Mouse (Mus musculus): Measurements from ENCODE around the gene Nfe2. TPM values are rescaled to one million over a fixed set of nuclear protein-coding genes. Genes with fewer than 3 reads are reported as not detected.

The Nfe2 gene
- total RNA-seq, 2 experiments from 2014 or later = 370 to 436 TPM

DNA sequence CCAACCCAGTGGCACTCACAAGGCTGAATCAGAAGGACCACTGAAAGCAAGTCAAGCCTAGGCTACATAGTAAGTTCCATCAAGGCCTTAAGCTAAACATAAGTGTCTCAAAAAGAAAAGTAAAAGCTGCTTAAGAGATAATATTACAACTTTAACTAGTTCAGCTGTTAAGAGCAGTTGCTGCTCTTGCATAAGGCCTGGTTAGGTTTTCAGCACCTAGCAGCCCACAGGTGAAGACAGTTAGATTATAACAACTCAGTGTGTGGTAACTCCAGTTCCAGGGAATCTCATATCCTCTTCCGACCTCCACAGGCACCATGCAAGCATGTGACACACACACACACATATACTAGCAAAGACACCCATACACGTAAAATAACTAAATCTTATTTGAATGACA is 30.6 kb downstream of the Nfe2 start:
- ATAC-seq (replicated peaks; ENCODE audit: low FRiP score, poor library complexity, severe bottlenecking) = no peak

DNA sequence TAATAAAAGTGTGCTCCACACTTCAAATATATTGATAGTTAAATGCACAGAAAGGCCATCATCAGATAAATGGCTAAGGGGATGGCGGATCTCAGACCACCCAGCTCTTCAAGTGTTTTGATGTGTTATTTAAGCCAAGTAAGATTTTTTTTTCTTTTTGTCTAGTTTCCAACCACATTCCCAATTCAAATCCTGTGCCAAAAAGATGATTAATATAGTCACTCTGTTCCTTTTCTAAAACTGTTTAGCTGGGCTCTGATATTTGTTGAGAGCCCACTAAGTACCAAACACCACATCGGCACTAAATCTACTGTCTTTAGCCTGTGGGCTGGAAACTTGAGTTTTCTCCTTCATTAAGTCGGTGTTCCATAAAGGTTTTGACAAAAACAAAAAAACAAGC is 31.2 kb downstream of the Nfe2 start:
- ATAC-seq (replicated peaks; ENCODE audit: low FRiP score, poor library complexity, severe bottlenecking) = no peak

DNA sequence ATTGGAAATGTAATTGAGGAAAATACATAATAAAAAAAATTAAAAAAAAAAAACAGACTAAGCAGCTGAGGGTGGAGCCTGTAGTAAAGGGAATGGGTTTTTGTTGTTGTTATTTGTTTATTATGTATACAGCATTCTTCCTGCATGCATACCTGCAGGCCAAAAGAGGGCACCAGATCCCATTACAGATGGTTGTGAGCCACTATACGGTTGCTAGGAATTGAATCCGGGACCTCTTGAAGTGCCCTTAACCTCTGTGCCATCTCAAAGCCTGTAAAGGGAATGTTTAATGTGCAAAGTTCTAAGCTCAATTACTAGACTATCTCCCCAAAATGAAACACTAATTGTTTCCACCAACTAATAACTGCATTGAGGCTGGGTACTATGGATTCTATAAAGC is 34.0 kb downstream of the Nfe2 start:
- ATAC-seq (replicated peaks; ENCODE audit: low FRiP score, poor library complexity, severe bottlenecking) = no peak

DNA sequence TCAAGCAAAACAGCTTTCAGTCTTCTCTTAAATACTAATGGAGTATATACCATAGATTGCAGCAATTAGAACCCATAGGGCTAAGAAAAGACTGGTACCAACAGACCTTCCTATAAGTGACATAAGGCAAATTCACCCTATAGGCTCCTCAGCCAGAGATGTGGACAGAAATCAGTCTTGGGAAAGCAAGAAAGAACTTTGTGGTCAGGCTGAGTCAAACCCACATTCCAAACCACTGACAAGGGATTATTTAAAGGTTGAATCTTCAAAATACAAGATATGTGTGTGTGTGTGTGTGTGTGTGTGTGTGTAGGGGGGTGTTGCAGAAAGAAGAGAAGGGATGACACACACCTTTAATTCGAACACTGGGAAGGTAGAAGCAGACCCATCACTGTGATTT is 36.8 kb downstream of the Nfe2 start:
- ATAC-seq (replicated peaks; ENCODE audit: low FRiP score, poor library complexity, severe bottlenecking) = no peak

DNA sequence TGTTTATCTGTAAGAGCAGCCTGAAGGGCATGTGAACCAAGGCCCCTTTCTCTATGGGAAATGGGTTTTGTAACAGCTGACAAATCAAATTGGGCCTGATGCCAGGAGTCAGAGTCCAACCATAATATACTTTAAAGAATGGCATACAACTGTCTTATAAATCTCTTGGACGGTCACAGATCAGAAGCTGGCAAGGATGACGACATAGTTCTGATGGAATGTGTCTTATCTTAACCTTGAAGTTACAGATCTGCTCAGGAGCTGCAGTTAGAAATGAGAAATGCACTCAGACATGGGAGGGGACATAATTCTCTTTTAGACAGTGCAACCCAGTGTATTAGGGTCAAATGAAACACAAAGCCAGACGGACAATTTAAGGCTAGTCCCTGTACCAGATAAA is 37.4 kb downstream of the Nfe2 start:
- no peak for ATAC-seq (replicated peaks; ENCODE audit: low FRiP score, poor library complexity, severe bottlenecking)

DNA sequence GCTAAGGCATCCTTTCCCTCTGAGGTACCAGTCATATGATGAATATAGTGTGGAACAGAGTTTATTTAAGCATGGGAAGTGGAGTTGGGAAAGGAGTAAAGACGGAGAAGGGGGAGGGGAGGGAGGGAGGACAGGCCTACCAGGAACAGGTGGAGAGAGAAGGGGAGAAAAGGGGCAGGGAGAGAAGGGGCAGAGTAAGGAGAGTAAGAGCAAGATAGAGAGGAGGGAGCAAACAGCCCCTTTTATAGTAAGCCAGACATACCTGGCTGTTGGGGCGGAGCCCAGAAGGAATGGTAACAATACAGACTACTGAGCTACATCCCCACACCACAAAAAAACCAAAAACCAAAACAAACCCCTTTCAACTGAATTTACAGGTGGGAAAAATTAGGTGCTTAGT is 42.2 kb downstream of the Nfe2 start:
- no peak for ATAC-seq (replicated peaks; ENCODE audit: low FRiP score, poor library complexity, severe bottlenecking)

DNA sequence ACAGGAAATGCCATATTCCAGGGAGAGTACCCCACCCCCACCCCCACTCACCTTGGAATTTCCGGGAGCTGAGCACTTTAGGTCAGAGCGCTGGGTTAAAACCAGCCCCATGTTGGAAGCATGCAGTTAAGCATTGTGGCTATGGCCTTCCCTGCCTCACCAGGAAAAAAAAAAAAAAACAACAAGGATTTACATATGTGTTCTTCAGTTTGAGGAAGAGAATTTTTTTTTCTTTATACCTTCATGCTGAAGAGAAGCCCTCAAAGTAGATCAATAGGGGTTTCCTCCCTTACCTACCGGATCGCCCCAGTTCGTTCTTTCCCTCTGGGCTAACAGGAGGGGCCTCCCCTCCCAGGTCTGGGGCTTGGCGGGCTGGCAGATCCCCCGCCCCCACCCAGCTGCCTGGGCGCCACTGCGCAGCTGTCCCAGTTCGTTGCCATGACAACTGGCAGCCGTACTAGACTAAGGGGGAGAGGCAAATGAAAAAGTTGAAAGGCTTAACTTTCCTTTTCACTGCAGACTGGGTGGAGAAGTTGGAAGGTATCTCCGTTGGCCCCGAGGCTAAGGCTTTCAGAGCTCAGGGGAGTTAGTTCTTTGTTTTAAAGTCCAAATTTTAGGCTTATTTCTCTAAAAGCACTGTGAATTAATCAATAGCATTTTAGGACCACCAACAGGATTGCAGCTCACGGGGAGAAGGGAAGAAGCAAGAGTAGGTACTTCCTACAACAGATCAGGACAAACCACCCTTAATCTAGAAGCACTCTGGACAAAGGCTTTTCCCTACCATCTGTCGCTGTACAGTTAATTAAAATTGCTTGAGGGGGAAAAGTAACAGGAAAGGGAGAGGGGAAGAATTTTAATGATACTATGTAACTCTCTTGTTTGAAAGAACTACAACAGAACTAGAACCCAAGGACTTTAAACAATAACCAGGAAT is 43.0 kb downstream of the Nfe2 start:
- ATAC-seq (replicated peaks; ENCODE audit: low FRiP score, poor library complexity, severe bottlenecking) = no peak

DNA sequence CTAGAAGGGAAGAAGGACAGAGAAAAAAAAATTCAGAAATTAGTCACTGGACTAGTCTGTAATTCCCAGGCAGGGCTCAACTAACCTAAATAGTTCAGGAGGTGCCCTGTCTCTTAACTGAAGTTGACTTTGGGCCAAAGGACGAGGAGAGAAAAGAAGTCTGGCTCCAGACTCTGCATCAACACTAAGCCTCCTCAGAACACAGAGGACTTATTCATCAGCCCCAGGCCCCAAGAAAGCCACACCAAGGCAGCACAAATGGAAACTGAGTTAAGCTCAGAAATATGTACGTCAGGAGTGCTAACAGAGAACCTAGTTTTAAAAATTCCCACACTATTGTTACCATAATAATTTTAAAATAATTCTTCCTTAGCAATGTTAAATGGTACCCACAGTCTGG is 44.1 kb downstream of the Nfe2 start:
- no peak for ATAC-seq (replicated peaks; ENCODE audit: low FRiP score, poor library complexity, severe bottlenecking)

DNA sequence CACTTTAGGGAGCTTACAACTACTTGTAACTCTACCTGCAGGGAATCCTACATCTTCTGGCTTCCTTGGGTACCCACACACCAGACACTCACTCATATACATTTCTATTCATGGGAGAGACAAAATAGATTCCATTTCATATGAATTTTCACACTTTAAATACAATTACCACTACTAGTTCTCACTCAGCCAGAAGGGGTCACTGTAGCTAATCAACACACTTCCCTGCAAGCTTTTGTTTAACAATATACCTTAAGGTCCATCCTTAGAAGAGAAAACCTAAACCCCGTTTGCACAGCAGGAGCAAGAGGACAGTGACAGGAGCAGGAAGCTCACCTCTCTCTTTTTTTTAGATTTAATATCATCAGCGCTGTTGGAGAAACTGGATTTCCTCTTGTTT is 53.0 kb downstream of the Nfe2 start:
- ATAC-seq (replicated peaks; ENCODE audit: low FRiP score, poor library complexity, severe bottlenecking) = no peak

DNA sequence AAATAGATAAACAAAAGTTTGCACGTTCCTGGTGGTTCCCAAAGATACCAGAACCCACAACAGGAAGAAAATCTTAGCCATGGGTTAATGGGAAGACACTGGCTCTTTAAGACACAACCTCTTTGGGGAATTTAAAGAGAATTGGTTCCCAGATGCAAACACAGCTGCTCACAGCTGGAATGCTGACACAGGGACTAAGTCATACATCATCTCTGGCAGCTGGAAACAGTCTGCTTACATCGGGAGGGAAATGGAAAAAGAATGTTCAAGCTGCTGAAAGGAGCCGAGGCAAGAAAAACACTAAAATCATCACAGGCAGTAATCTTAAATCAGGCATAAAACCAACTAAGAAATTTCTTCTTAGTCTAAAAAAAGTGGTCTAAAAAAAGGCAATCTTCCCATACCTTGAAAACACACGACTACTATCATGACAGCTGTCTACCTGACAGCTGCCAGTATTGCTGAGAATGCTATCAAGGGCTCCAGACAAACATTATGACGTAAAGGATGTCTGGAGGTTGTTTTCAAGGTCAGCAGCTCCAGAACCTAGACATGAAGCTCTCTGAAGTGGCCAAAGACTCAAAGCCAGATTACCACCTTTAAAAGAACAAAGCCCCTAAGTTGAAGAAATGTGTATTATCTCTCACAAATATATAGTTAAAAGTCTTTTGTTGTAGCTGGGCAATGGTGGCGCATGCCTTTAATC is 56.0 kb downstream of the Nfe2 start:
- ATAC-seq (replicated peaks; ENCODE audit: low FRiP score, poor library complexity, severe bottlenecking) = no peak

Other genes starting within 250 kb of the Nfe2 start
- gene Hoxc4, start 239.5 kb downstream of the Nfe2 start, total RNA-seq (2015; ENCODE audit: low replicate concordance) = not detected in 2 replicates
- gene Hoxc4, start 239.5 kb downstream of the Nfe2 start, total RNA-seq (2017; ENCODE audit: low replicate concordance) = not detected in 2 replicates
- 3.6 TPM in 1 of 2 replicates, not detected in the other for gene Smug1, start 91.3 kb downstream of the Nfe2 start, total RNA-seq (2015; ENCODE audit: low replicate concordance)
- 0.26 and 0.91 TPM in 2 replicates for gene Smug1, start 91.3 kb downstream of the Nfe2 start, total RNA-seq (2017; ENCODE audit: low replicate concordance)
- 181 and 243 TPM in 2 replicates for gene Cbx5, start 18.6 kb downstream of the Nfe2 start, total RNA-seq (2015; ENCODE audit: low replicate concordance)
- 214 and 236 TPM in 2 replicates for gene Cbx5, start 18.6 kb downstream of the Nfe2 start, total RNA-seq (2017; ENCODE audit: low replicate concordance)
- gene Hnrnpa1, start 18.0 kb downstream of the Nfe2 start, total RNA-seq (2015; ENCODE audit: low replicate concordance) = 198 and 238 TPM in 2 replicates
- 338 and 377 TPM in 2 replicates for gene Hnrnpa1, start 18.0 kb downstream of the Nfe2 start, total RNA-seq (2017; ENCODE audit: low replicate concordance)
- 158 and 167 TPM in 2 replicates for gene Copz1, start 14.3 kb upstream of the Nfe2 start, total RNA-seq (2015; ENCODE audit: low replicate concordance)
- gene Copz1, start 14.3 kb upstream of the Nfe2 start, total RNA-seq (2017; ENCODE audit: low replicate concordance) = 37.6 and 42.4 TPM in 2 replicates
- 0.72 TPM in 1 of 2 replicates, not detected in the other for gene Gpr84, start 52.2 kb upstream of the Nfe2 start, total RNA-seq (2015; ENCODE audit: low replicate concordance)
- gene Gpr84, start 52.2 kb upstream of the Nfe2 start, total RNA-seq (2017; ENCODE audit: low replicate concordance) = 3.9 TPM in 1 of 2 replicates, not detected in the other
- 4.2 and 6.5 TPM in 2 replicates for gene Zfp385a, start 81.7 kb upstream of the Nfe2 start, total RNA-seq (2015; ENCODE audit: low replicate concordance)
- 0.30 and 0.77 TPM in 2 replicates for gene Zfp385a, start 81.7 kb upstream of the Nfe2 start, total RNA-seq (2017; ENCODE audit: low replicate concordance)
- gene Itga5, start 108.4 kb upstream of the Nfe2 start, total RNA-seq (2015; ENCODE audit: low replicate concordance) = 2.2 and 5.0 TPM in 2 replicates
- gene Itga5, start 108.4 kb upstream of the Nfe2 start, total RNA-seq (2017; ENCODE audit: low replicate concordance) = 0.15 and 0.39 TPM in 2 replicates
- gene Gtsf1, start 172.1 kb upstream of the Nfe2 start, total RNA-seq (2015; ENCODE audit: low replicate concordance) = not detected in 2 replicates
- not detected in 2 replicates for gene Gtsf1, start 172.1 kb upstream of the Nfe2 start, total RNA-seq (2017; ENCODE audit: low replicate concordance)
- not detected in 2 replicates for gene Gtsf2, start 190.1 kb upstream of the Nfe2 start, total RNA-seq (2015; ENCODE audit: low replicate concordance)
- gene Gtsf2, start 190.1 kb upstream of the Nfe2 start, total RNA-seq (2017; ENCODE audit: low replicate concordance) = not detected in 2 replicates
- gene Nckap1l, start 195.4 kb upstream of the Nfe2 start, total RNA-seq (2015; ENCODE audit: low replicate concordance) = 22.2 and 30.6 TPM in 2 replicates
- gene Nckap1l, start 195.4 kb upstream of the Nfe2 start, total RNA-seq (2017; ENCODE audit: low replicate concordance) = 12.6 and 13.2 TPM in 2 replicates
- gene Pde1b, start 244.6 kb upstream of the Nfe2 start, total RNA-seq (2015; ENCODE audit: low replicate concordance) = 1.1 and 13.8 TPM in 2 replicates
- gene Pde1b, start 244.6 kb upstream of the Nfe2 start, total RNA-seq (2017; ENCODE audit: low replicate concordance) = 1.2 and 2.2 TPM in 2 replicates

Measured in erythroid progenitor cell, adult 5-6 weeks (primary cell).